Mouse (Mus musculus): Measurements from ENCODE around the gene Mpped2. TPM values are rescaled to one million over a fixed set of nuclear protein-coding genes. Genes with fewer than 3 reads are reported as not detected.
A peak's percentile ranks its signal among the peaks of the same experiment; 100 is the strongest.

Mpped2 gene
- polyA plus RNA-seq, 1 experiment = not detected

DNA sequence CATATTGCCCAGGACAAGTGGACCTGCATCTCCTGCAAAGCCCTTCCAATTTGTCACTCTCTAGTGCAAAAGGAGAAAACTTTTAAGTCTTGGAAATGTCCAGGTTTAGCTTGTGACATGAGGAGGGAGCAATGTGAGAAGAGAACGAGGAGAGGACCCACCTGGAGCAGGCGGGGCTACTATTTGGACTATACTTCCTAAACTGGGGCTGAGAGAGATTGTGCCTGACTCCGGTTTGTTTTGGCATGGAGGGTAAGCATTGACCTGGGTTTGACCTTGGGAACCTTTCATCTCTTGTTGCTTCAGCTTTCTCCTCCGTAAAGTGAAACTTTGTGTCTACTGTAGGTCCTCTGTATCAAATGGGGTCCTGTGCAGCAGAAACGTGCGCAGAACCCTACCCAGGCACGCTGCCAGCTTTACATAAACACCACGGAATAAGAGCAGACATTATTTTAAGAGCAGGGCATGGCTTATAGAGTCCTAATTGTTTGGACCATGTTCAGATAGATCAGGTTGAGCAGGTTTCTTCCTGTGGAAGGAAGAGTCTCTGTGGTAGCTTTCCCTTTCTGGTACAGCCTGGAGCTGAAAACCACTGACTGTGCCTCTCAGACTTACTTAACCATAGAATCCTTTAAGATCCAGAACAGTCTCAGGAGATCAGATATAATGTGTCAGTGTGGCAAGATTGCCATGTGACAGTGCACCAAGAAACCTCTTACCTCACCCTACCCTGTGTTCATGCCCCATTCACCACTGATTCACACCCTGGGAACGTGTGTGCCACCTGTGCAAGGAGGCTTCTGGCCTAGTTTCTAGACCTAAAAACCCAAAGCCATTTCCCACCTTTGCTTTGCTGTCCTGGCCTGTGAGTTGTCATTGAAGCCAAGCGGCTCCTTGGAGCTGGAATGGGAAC is 152.0 kb downstream of the Mpped2 start:
- Histone ChIP-seq H3ac (ENCODE audit: control insufficient read depth, insufficient read length) (no peak overlapping the region), H3K4me2 (ENCODE audit: low read depth) (no peak overlapping the region)
- TF ChIP-seq POLR2AphosphoS2 (IDR thresholded peaks at IDR 0.05; ENCODE audit: insufficient read length, low read depth) = no peak
- no peak for TF ChIP-seq TCF12 (IDR thresholded peaks at IDR 0.05; ENCODE audit: insufficient read depth, poor library complexity, severe bottlenecking)
- no peak for TF ChIP-seq TCF3 (IDR thresholded peaks at IDR 0.05; ENCODE audit: insufficient read length, low read depth)
- TF ChIP-seq MYOG (IDR thresholded peaks at IDR 0.05; ENCODE audit: control insufficient read depth in 1 of 3, insufficient read depth in 1 of 3, insufficient read length in 2 of 3, low read depth in 2 of 3) = no peak
- no peak for TF ChIP-seq USF1 (IDR thresholded peaks at IDR 0.05; ENCODE audit: low read depth)
- no peak for TF ChIP-seq SRF (IDR thresholded peaks at IDR 0.05; ENCODE audit: control insufficient read depth, insufficient read length, low read depth)
- no peak for TF ChIP-seq MYOD1 (IDR thresholded peaks at IDR 0.05; ENCODE audit: control insufficient read depth in 1 of 3, insufficient read length in 2 of 3, low read depth in 2 of 3)
- TF ChIP-seq POLR2A (IDR thresholded peaks at IDR 0.05; ENCODE audit: insufficient read length, low read depth) = no peak
- no peak for TF ChIP-seq E2F4 (IDR thresholded peaks at IDR 0.05; ENCODE audit: insufficient read depth)
- TF ChIP-seq MAX (IDR thresholded peaks at IDR 0.05; ENCODE audit: low read depth) = no peak
- TF ChIP-seq CEBPB (IDR thresholded peaks at IDR 0.05; ENCODE audit: insufficient read depth, poor library complexity, severe bottlenecking) = no peak

DNA sequence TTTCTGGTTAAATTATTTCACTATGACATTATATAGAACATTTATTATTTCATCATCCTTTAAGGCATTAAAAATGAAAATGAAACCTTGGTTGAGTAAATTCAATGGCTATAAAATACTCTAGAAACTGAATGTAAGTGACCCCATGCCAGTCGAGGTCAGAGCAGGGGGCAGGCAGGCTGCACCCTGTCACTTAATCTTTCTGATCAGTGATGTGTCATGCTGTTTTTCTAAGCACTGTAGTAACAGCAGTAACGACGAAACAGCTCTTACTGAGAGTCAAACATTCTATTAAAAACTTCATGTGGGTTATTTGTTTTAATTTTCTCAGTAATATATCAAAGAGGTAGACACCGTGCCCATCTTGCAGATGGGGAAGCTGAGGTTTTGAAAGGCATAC is 153.4 kb downstream of the Mpped2 start:
- Histone ChIP-seq H3K36me3 (ENCODE audit: control insufficient read depth, insufficient read depth) (no peaks in the 10 kb centered on the region), H3K79me2 (ENCODE audit: control insufficient read depth, insufficient read depth) (no peaks in the 10 kb centered on the region), H3K27me3 (ENCODE audit: control insufficient read depth, insufficient read depth, insufficient read length) (no peaks in the 10 kb centered on the region), H3ac (ENCODE audit: control insufficient read depth, insufficient read length) (no peak overlapping the region), H3K4me3 (no peak overlapping the region), H3K4me2 (ENCODE audit: low read depth) (no peak overlapping the region)
- TF ChIP-seq E2F4 (IDR thresholded peaks at IDR 0.05; ENCODE audit: insufficient read depth) = no peak

More for the DNA sequence above, 152.0 kb downstream of the Mpped2 start:
- H3K36me3 ChIP-seq (ENCODE audit: control insufficient read depth, insufficient read depth) = no peaks in the 10 kb centered on the region
- H3K79me2 ChIP-seq (ENCODE audit: control insufficient read depth, insufficient read depth) = no peaks in the 10 kb centered on the region
- H3K4me3 ChIP-seq = no peak overlapping the region
- no peaks in the 10 kb centered on the region for H3K27me3 ChIP-seq (ENCODE audit: control insufficient read depth, insufficient read depth, insufficient read length)

DNA sequence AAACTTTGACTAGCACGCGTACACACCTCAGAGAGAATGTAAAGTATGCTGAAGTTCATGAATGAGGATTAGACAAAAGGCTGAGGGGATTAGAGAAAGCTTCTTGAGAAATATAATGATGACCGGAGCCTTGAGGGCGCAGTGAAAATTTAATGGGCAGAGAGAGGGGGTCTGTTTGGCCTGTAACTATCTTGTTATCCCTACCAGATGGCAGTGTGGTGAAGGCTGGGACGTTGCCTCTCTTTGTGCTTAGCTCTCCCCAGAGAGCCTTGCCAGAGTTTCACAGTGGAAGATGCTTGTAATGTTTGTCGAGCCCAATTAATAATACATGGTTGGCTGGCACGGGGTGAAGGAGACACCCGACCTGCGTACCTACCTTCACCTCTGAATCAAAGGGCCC is 156.3 kb downstream of the Mpped2 start:
- no peaks in the 10 kb centered on the region for H3K27me3 ChIP-seq (ENCODE audit: control insufficient read depth, insufficient read depth, insufficient read length)
- no peak overlapping the region for H3ac ChIP-seq (ENCODE audit: control insufficient read depth, insufficient read length)
- no peak overlapping the region for H3K4me2 ChIP-seq (ENCODE audit: low read depth)
- H3K79me2 ChIP-seq (ENCODE audit: control insufficient read depth, insufficient read depth) = no peaks in the 10 kb centered on the region
- no peaks in the 10 kb centered on the region for H3K36me3 ChIP-seq (ENCODE audit: control insufficient read depth, insufficient read depth)
- H3K4me3 ChIP-seq = no peak overlapping the region
- TF ChIP-seq MYOG (IDR thresholded peaks at IDR 0.05; ENCODE audit: control insufficient read depth in 1 of 3, insufficient read depth in 1 of 3, insufficient read length in 2 of 3, low read depth in 2 of 3) = no peak
- TF ChIP-seq MAX (IDR thresholded peaks at IDR 0.05; ENCODE audit: low read depth) = no peak
- TF ChIP-seq SRF (IDR thresholded peaks at IDR 0.05; ENCODE audit: control insufficient read depth, insufficient read length, low read depth) = no peak
- TF ChIP-seq MYOD1 (IDR thresholded peaks at IDR 0.05; ENCODE audit: control insufficient read depth in 1 of 3, insufficient read length in 2 of 3, low read depth in 2 of 3) = no peak

DNA sequence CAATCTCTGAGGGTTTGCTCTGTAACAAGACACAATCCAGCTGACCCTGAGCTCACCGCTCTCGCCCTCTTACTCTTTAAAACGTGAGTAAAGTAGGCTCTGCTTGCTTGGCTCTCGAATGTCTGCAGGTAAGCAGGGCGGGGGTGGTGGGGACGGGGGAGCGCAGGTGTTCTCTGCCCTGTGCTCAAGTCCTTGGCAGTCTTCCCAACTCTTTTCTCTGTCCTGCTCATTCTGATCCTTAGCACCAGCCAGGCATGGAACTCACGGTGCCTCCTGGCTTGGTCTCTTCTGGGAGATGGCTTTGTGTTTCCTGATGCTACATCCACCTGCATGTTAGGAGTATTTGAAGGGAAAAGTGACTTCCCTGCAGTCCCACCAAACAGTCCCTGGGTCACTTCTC is 158.4 kb downstream of the Mpped2 start:
- Histone ChIP-seq H3K4me3 (no peak overlapping the region), H3K4me2 (ENCODE audit: low read depth) (no peak overlapping the region), H3K36me3 (ENCODE audit: control insufficient read depth, insufficient read depth) (no peaks in the 10 kb centered on the region), H3ac (ENCODE audit: control insufficient read depth, insufficient read length) (no peak overlapping the region), H3K79me2 (ENCODE audit: control insufficient read depth, insufficient read depth) (no peaks in the 10 kb centered on the region), H3K27me3 (ENCODE audit: control insufficient read depth, insufficient read depth, insufficient read length) (no peaks in the 10 kb centered on the region)
- TF ChIP-seq E2F4 (IDR thresholded peaks at IDR 0.05; ENCODE audit: insufficient read depth) (no peak), USF1 (IDR thresholded peaks at IDR 0.05; ENCODE audit: low read depth) (no peak), CEBPB (IDR thresholded peaks at IDR 0.05; ENCODE audit: insufficient read depth, poor library complexity, severe bottlenecking) (no peak), MYOD1 (IDR thresholded peaks at IDR 0.05; ENCODE audit: control insufficient read depth in 1 of 3, insufficient read length in 2 of 3, low read depth in 2 of 3) (no peak), POLR2AphosphoS2 (IDR thresholded peaks at IDR 0.05; ENCODE audit: insufficient read length, low read depth) (no peak), SRF (IDR thresholded peaks at IDR 0.05; ENCODE audit: control insufficient read depth, insufficient read length, low read depth) (no peak), POLR2A (IDR thresholded peaks at IDR 0.05; ENCODE audit: insufficient read length, low read depth) (no peak), TCF12 (IDR thresholded peaks at IDR 0.05; ENCODE audit: insufficient read depth, poor library complexity, severe bottlenecking) (no peak), MYOG (IDR thresholded peaks at IDR 0.05; ENCODE audit: control insufficient read depth in 1 of 3, insufficient read depth in 1 of 3, insufficient read length in 2 of 3, low read depth in 2 of 3) (no peak), MAX (IDR thresholded peaks at IDR 0.05; ENCODE audit: low read depth) (no peak), REST (IDR thresholded peaks at IDR 0.05; ENCODE audit: insufficient read depth, insufficient read length) (no peak), TCF3 (IDR thresholded peaks at IDR 0.05; ENCODE audit: insufficient read length, low read depth) (no peak)

DNA sequence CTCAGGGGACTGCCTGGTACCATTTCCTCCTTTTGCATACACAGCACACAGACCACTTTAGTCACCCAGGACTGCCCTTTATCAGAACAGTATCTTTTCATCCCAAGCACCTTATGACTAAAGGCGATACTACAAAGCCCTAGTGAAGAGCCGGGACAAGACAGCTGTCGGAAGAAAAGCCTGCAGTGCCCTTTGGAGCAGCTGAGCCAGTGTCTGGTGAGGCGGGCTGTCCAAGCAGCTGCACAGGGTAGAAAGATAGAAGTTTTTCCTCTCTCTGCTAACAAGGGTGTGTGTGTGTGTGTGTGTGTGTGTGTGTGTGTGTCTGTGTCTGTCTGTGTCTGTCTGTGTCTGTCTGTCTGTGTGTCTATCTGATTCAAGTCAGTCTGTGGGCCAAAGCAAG is 161.1 kb downstream of the Mpped2 start:
- Histone ChIP-seq H3K27me3 (ENCODE audit: control insufficient read depth, insufficient read depth, insufficient read length) (no peaks in the 10 kb centered on the region), H3K4me2 (ENCODE audit: low read depth) (no peak overlapping the region), H3ac (ENCODE audit: control insufficient read depth, insufficient read length) (no peak overlapping the region), H3K4me3 (no peak overlapping the region), H3K36me3 (ENCODE audit: control insufficient read depth, insufficient read depth) (no peaks in the 10 kb centered on the region), H3K79me2 (ENCODE audit: control insufficient read depth, insufficient read depth) (no peaks in the 10 kb centered on the region)
- peak in 2 of 3 experiments; percentile 22 to 42 for TF ChIP-seq MYOD1 (IDR thresholded peaks at IDR 0.05; ENCODE audit: control insufficient read depth in 1 of 3, insufficient read length in 2 of 3, low read depth in 2 of 3)
- TF ChIP-seq MAX (IDR thresholded peaks at IDR 0.05; ENCODE audit: low read depth) = no peak
- peak in 1 of 3 experiments; percentile 26 for TF ChIP-seq MYOG (IDR thresholded peaks at IDR 0.05; ENCODE audit: control insufficient read depth in 1 of 3, insufficient read depth in 1 of 3, insufficient read length in 2 of 3, low read depth in 2 of 3)

Measured in myocyte (in vitro differentiated cells).